Mouse (Mus musculus) midbrain, embryonic 12.5 days (tissue): ENCODE measurements around the gene Mfn1. TPM values are rescaled to one million over a fixed set of nuclear protein-coding genes. Genes with fewer than 3 reads are reported as not detected.

Experiments
- ATAC-seq: fragments of 200-750 bp; cut with Nextera tagmentation; 2 replicates; pipeline ENCODE4 v1.8.0; 2017; ENCODE audit warnings: low read depth, moderate TSS enrichment, moderate library complexity; ENCODE audit not compliant: low FRiP score
- H3K27ac ChIP-seq: fragments of 300-500 bp; sonication (generic); replicated peaks from 2 replicates; pipeline ENCODE4 v1.5.1; 2016; ENCODE audit warnings: mild to moderate bottlenecking
- H3K27me3 ChIP-seq: fragments of 300-500 bp; sonication (generic); 2 replicates; pipeline ENCODE4 v1.6.1; 2016; ENCODE audit warnings: mild to moderate bottlenecking
- H3K36me3 ChIP-seq: fragments of 300-500 bp; sonication (generic); 2 replicates; pipeline ENCODE4 v1.6.1; 2016
- H3K4me1 ChIP-seq: fragments of 300-500 bp; sonication (generic); 2 replicates; pipeline ENCODE4 v1.6.1; 2016
- H3K4me2 ChIP-seq: fragments of 300-500 bp; sonication (generic); replicated peaks from 2 replicates; pipeline ENCODE4 v1.6.1; 2016; ENCODE audit warnings: mild to moderate bottlenecking, moderate library complexity
- H3K4me3 ChIP-seq: fragments of 300-500 bp; sonication (generic); 2 replicates; pipeline ENCODE4 v1.5.1; 2016; ENCODE audit warnings: mild to moderate bottlenecking
- H3K9ac ChIP-seq: fragments of 300-500 bp; sonication (generic); replicated peaks from 2 replicates; pipeline ENCODE4 v1.6.1; 2016; ENCODE audit warnings: mild to moderate bottlenecking, moderate library complexity
- H3K9me3 ChIP-seq: fragments of 300-500 bp; sonication (generic); 2 replicates; pipeline ENCODE4 v1.6.1; 2016; ENCODE audit warnings: mild to moderate bottlenecking
- WGBS: fragments of 180-500 bp; shearing (Covaris S2); methylation state at CpG from one replicate; pipeline ENCODE4 v1.1.7; 2016; 5-methylcytosine and 5-hydroxymethylcytosine counted together
- polyA plus RNA-seq: library from polyadenylated mRNA; unstranded; fragments of >200 nt; fragmentation: Nextera tagmentation; extraction: Ambion mirVana; gene quantifications from 2 replicates; pipeline ENCODE4 v1.2.1, GENCODE M21; 2016

The Mfn1 gene
- polyA plus RNA-seq, 1 experiment from 2014 or later: 41.4 TPM

GRCm38 (mm10) chr3:32616331-32617052 lies 87.2 kb downstream of the Mfn1 start, which contains the start of gene Gnb4:
Gene Gnb4 (minus strand): TSS chr3:32616585.
- Histone ChIP-seq H3K4me3 (peak within 1 kb of the TSS; percentile 64), H3K27me3 (peaks cover 4% of the 10 kb centered on the region; the same call in 1 of the 2 replicates), H3K27ac (0 out of 2 replicates have a peak within 1 kb of the TSS, but pooled peaks have one; percentile 1), H3K36me3 (no peaks in the 10 kb centered on the region), H3K9ac (peak within 1 kb of the TSS; percentile 73), H3K4me1 (0 out of 2 replicates have a peak, but pooled peaks cover 4% of the 10 kb centered on the region), H3K9me3 (no peaks in the 10 kb centered on the region), H3K4me2 (peak within 1 kb of the TSS; percentile 57)
- ATAC-seq: peak; percentile 94
- WGBS: 2% methylated on average over 48 of the region's 83 CpGs

- Histone ChIP-seq H3K4me2 (peak overlapping the region; percentile 57), H3K9me3 (no peaks in the 10 kb centered on the region), H3K27ac (0 out of 2 replicates have a peak overlapping the region, but pooled peaks have one; percentile 1), H3K4me1 (0 out of 2 replicates have a peak, but pooled peaks cover 4% of the 10 kb centered on the region), H3K4me3 (peak overlapping the region; percentile 64), H3K27me3 (peaks cover 4% of the 10 kb centered on the region; the same call in 1 of the 2 replicates), H3K9ac (peak overlapping the region; percentile 73), H3K36me3 (no peaks in the 10 kb centered on the region)
- peak; percentile 24 for ATAC-seq
- WGBS: 18% methylated on average over 16 of the region's 16 CpGs
Measured at GRCm38 (mm10) chr3:32617053-32617642, 87.9 kb downstream of the Mfn1 start.

GRCm38 (mm10) chr3:32621658-32622057 lies 92.4 kb downstream of the Mfn1 start:
- H3K36me3 ChIP-seq: no peaks in the 10 kb centered on the region
- H3K4me3 ChIP-seq: no peak overlapping the region
- H3K9me3 ChIP-seq: no peaks in the 10 kb centered on the region
- H3K27ac ChIP-seq: no peak overlapping the region
- WGBS: 89% methylated on average over 1 of the region's 1 CpGs
- no peak overlapping the region for H3K4me2 ChIP-seq
- H3K9ac ChIP-seq: no peak overlapping the region
- no peaks in the 10 kb centered on the region for H3K27me3 ChIP-seq
- 0 out of 2 replicates have a peak, but pooled peaks cover 4% of the 10 kb centered on the region for H3K4me1 ChIP-seq
- ATAC-seq: no peak

GRCm38 (mm10) chr3:32622106-32622505 lies 92.8 kb downstream of the Mfn1 start:
- Histone ChIP-seq H3K4me1 (0 out of 2 replicates have a peak, but pooled peaks cover 4% of the 10 kb centered on the region), H3K4me2 (no peak overlapping the region), H3K9me3 (no peaks in the 10 kb centered on the region), H3K27me3 (no peaks in the 10 kb centered on the region), H3K36me3 (no peaks in the 10 kb centered on the region), H3K4me3 (no peak overlapping the region), H3K27ac (no peak overlapping the region), H3K9ac (no peak overlapping the region)
- 87% methylated on average over 3 of the region's 3 CpGs for WGBS
- no peak for ATAC-seq

GRCm38 (mm10) chr3:32628141-32628540 lies 98.9 kb downstream of the Mfn1 start:
- Histone ChIP-seq H3K4me3 (no peak overlapping the region), H3K4me2 (no peak overlapping the region), H3K4me1 (no peaks in the 10 kb centered on the region), H3K9me3 (no peaks in the 10 kb centered on the region), H3K9ac (no peak overlapping the region), H3K27ac (no peak overlapping the region), H3K27me3 (no peaks in the 10 kb centered on the region), H3K36me3 (no peaks in the 10 kb centered on the region)
- no peak for ATAC-seq
- WGBS: 91% methylated on average over 7 of the region's 7 CpGs

Other genes with a start within 250 kb of the Mfn1 start
- gene Zmat3, start 163.5 kb upstream of the Mfn1 start, polyA plus RNA-seq: 10.1 and 10.4 TPM in 2 replicates
- gene Pik3ca, start 131.8 kb upstream of the Mfn1 start, polyA plus RNA-seq: 10.2 and 12.0 TPM in 2 replicates
- 0.13 and 0.23 TPM in 2 replicates for gene Kcnmb3, start 37.2 kb upstream of the Mfn1 start, polyA plus RNA-seq
- gene Zfp639, start 19.2 kb upstream of the Mfn1 start, polyA plus RNA-seq: 37.3 and 42.3 TPM in 2 replicates
- 41.1 and 47.0 TPM in 2 replicates for gene Gnb4, start 87.1 kb downstream of the Mfn1 start, polyA plus RNA-seq
- 203 and 222 TPM in 2 replicates for gene Actl6a, start 176.8 kb downstream of the Mfn1 start, polyA plus RNA-seq
- 282 and 290 TPM in 2 replicates for gene Ndufb5, start 207.5 kb downstream of the Mfn1 start, polyA plus RNA-seq
- 34.0 and 37.0 TPM in 2 replicates for gene Mrpl47, start 208.1 kb downstream of the Mfn1 start, polyA plus RNA-seq